Mouse (Mus musculus) ES-Bruce4 (cell line): ENCODE results near the gene Zfp512.

Experiments
- CTCF ChIP-seq: IDR thresholded peaks from one replicate; pipeline ENCODE4 v1.8.1; 2011; ENCODE audit warnings: low read depth, low read length
- EP300 ChIP-seq: IDR thresholded peaks from 2 replicates; pipeline ENCODE4 v1.6.1; 2011; ENCODE audit warnings: low read depth, low read length; ENCODE audit not compliant: insufficient read depth
- POLR2A ChIP-seq: IDR thresholded peaks from one replicate; pipeline ENCODE4 v1.8.1; 2011; ENCODE audit warnings: low read length; ENCODE audit not compliant: insufficient read depth

- TF ChIP-seq CTCF (no peak), POLR2A (peak; percentile 61), EP300 (peak; percentile 76)
Observed at GRCm38 (mm10) chr5:31489116-31489769, 37.0 kb downstream of the Zfp512 start.
